Mouse (Mus musculus): ENCODE measurements around the gene Cmtm3. TPM values are rescaled to one million over a fixed set of nuclear protein-coding genes. Genes with fewer than 3 reads are reported as not detected.

The Cmtm3 gene
- total and polyA plus RNA-seq, 2 experiments = 6.3 to 24.6 TPM

GRCm38 (mm10) chr8:104380961-104381411, 41.8 kb downstream of the Cmtm3 start:
- TF ChIP-seq CTCF (IDR thresholded peaks at IDR 0.05; ENCODE audit: low read depth, low read length) (no peak), POLR2A (IDR thresholded peaks at IDR 0.05; ENCODE audit: extremely low read depth, insufficient read depth, low read length) (no peak)
- Histone ChIP-seq H3K79me2 (ENCODE audit: control insufficient read depth, insufficient read depth, low read length) (peaks cover 46% of the 10 kb centered on the region), H3K9ac (ENCODE audit: low read depth, low read length) (no peak overlapping the region), H3K4me1 (ENCODE audit: control insufficient read depth, insufficient read depth, low read length) (peaks cover 18% of the 10 kb centered on the region), H3K27me3 (ENCODE audit: control insufficient read depth, insufficient read depth, low read length) (no peaks in the 10 kb centered on the region), H3K27ac (replicated peaks; ENCODE audit: insufficient read depth, low read depth, low read length) (no peak overlapping the region), H3K36me3 (ENCODE audit: control insufficient read depth, insufficient read depth, low read length) (no peaks in the 10 kb centered on the region), H3K4me3 (ENCODE audit: insufficient read depth, low read depth, low read length) (no peak overlapping the region)
- WGBS = 88% methylated on average over 5 of the region's 5 CpGs
- no peak for DNase-seq (ENCODE audit: extremely low read depth, low read depth, low spot score)

- peak overlapping the region; percentile 97 for H3K27ac ChIP-seq (replicated peaks; ENCODE audit: insufficient read depth, low read depth, low read length)
- no peak overlapping the region for H3K4me3 ChIP-seq (ENCODE audit: insufficient read depth, low read depth, low read length)
- 0 out of 2 replicates have a peak overlapping the region, but pooled peaks have one; percentile 11 for H3K9ac ChIP-seq (ENCODE audit: low read depth, low read length)
- TF ChIP-seq POLR2A (IDR thresholded peaks at IDR 0.05; ENCODE audit: extremely low read depth, insufficient read depth, low read length) = no peak
- no peak for TF ChIP-seq CTCF (IDR thresholded peaks at IDR 0.05; ENCODE audit: low read depth, low read length)
- H3K4me1 ChIP-seq (ENCODE audit: control insufficient read depth, insufficient read depth, low read length) = peaks cover 26% of the 10 kb centered on the region
- no peaks in the 10 kb centered on the region for H3K27me3 ChIP-seq (ENCODE audit: control insufficient read depth, insufficient read depth, low read length)
- no peak for DNase-seq (ENCODE audit: extremely low read depth, low read depth, low spot score)
- 50% methylated on average over 2 of the region's 2 CpGs for WGBS
- H3K79me2 ChIP-seq (ENCODE audit: control insufficient read depth, insufficient read depth, low read length) = peaks cover 54% of the 10 kb centered on the region
- no peaks in the 10 kb centered on the region for H3K36me3 ChIP-seq (ENCODE audit: control insufficient read depth, insufficient read depth, low read length)
Observed at GRCm38 (mm10) chr8:104383296-104383695, 44.1 kb downstream of the Cmtm3 start.

GRCm38 (mm10) chr8:104383977-104384376, 44.8 kb downstream of the Cmtm3 start:
- WGBS = 19% methylated on average over 3 of the region's 3 CpGs

GRCm38 (mm10) chr8:104386693-104387092, 47.5 kb downstream of the Cmtm3 start:
- WGBS = 84% methylated on average over 4 of the region's 4 CpGs

More at GRCm38 (mm10) chr8:104383977-104384376, 44.8 kb downstream of the Cmtm3 start:
- DNase-seq (ENCODE audit: extremely low read depth, low read depth, low spot score) = peak; percentile 96
- Histone ChIP-seq H3K27me3 (ENCODE audit: control insufficient read depth, insufficient read depth, low read length) (no peaks in the 10 kb centered on the region), H3K36me3 (ENCODE audit: control insufficient read depth, insufficient read depth, low read length) (no peaks in the 10 kb centered on the region), H3K79me2 (ENCODE audit: control insufficient read depth, insufficient read depth, low read length) (peaks cover 49% of the 10 kb centered on the region), H3K4me1 (ENCODE audit: control insufficient read depth, insufficient read depth, low read length) (peaks cover 26% of the 10 kb centered on the region), H3K27ac (replicated peaks; ENCODE audit: insufficient read depth, low read depth, low read length) (peak overlapping the region; percentile 97), H3K9ac (ENCODE audit: low read depth, low read length) (peak overlapping the region; percentile 52), H3K4me3 (ENCODE audit: insufficient read depth, low read depth, low read length) (no peak overlapping the region)
- TF ChIP-seq POLR2A (IDR thresholded peaks at IDR 0.05; ENCODE audit: extremely low read depth, insufficient read depth, low read length) (no peak), CTCF (IDR thresholded peaks at IDR 0.05; ENCODE audit: low read depth, low read length) (no peak)

GRCm38 (mm10) chr8:104387501-104387900, 48.3 kb downstream of the Cmtm3 start:
- no peak for TF ChIP-seq POLR2A (IDR thresholded peaks at IDR 0.05; ENCODE audit: extremely low read depth, insufficient read depth, low read length)
- no peak for TF ChIP-seq CTCF (IDR thresholded peaks at IDR 0.05; ENCODE audit: low read depth, low read length)
- H3K79me2 ChIP-seq (ENCODE audit: control insufficient read depth, insufficient read depth, low read length) = peaks cover 42% of the 10 kb centered on the region
- H3K9ac ChIP-seq (ENCODE audit: low read depth, low read length) = no peak overlapping the region
- H3K27me3 ChIP-seq (ENCODE audit: control insufficient read depth, insufficient read depth, low read length) = no peaks in the 10 kb centered on the region
- DNase-seq (ENCODE audit: extremely low read depth, low read depth, low spot score) = no peak
- H3K4me1 ChIP-seq (ENCODE audit: control insufficient read depth, insufficient read depth, low read length) = peaks cover 28% of the 10 kb centered on the region
- no peak overlapping the region for H3K4me3 ChIP-seq (ENCODE audit: insufficient read depth, low read depth, low read length)
- 0 out of 2 replicates have a peak overlapping the region, but pooled peaks have one; percentile 26 for H3K27ac ChIP-seq (replicated peaks; ENCODE audit: insufficient read depth, low read depth, low read length)
- H3K36me3 ChIP-seq (ENCODE audit: control insufficient read depth, insufficient read depth, low read length) = no peaks in the 10 kb centered on the region
- WGBS = 53% methylated on average over 7 of the region's 7 CpGs

More at GRCm38 (mm10) chr8:104386693-104387092, 47.5 kb downstream of the Cmtm3 start:
- Histone ChIP-seq H3K36me3 (ENCODE audit: control insufficient read depth, insufficient read depth, low read length) (no peaks in the 10 kb centered on the region), H3K79me2 (ENCODE audit: control insufficient read depth, insufficient read depth, low read length) (peaks cover 36% of the 10 kb centered on the region), H3K4me1 (ENCODE audit: control insufficient read depth, insufficient read depth, low read length) (peaks cover 28% of the 10 kb centered on the region), H3K4me3 (ENCODE audit: insufficient read depth, low read depth, low read length) (no peak overlapping the region), H3K9ac (ENCODE audit: low read depth, low read length) (no peak overlapping the region), H3K27ac (replicated peaks; ENCODE audit: insufficient read depth, low read depth, low read length) (no peak overlapping the region), H3K27me3 (ENCODE audit: control insufficient read depth, insufficient read depth, low read length) (no peaks in the 10 kb centered on the region)
- TF ChIP-seq CTCF (IDR thresholded peaks at IDR 0.05; ENCODE audit: low read depth, low read length) = no peak
- TF ChIP-seq POLR2A (IDR thresholded peaks at IDR 0.05; ENCODE audit: extremely low read depth, insufficient read depth, low read length) = no peak
- DNase-seq (ENCODE audit: extremely low read depth, low read depth, low spot score) = no peak

- peak; percentile 98 for DNase-seq (ENCODE audit: extremely low read depth, low read depth, low spot score)
- no peak overlapping the region for H3K9ac ChIP-seq (ENCODE audit: low read depth, low read length)
- peaks cover 41% of the 10 kb centered on the region for H3K79me2 ChIP-seq (ENCODE audit: control insufficient read depth, insufficient read depth, low read length)
- no peak for TF ChIP-seq CTCF (IDR thresholded peaks at IDR 0.05; ENCODE audit: low read depth, low read length)
- TF ChIP-seq POLR2A (IDR thresholded peaks at IDR 0.05; ENCODE audit: extremely low read depth, insufficient read depth, low read length) = no peak
- no peaks in the 10 kb centered on the region for H3K36me3 ChIP-seq (ENCODE audit: control insufficient read depth, insufficient read depth, low read length)
- H3K27ac ChIP-seq (replicated peaks; ENCODE audit: insufficient read depth, low read depth, low read length) = 0 out of 2 replicates have a peak overlapping the region, but pooled peaks have one; percentile 49
- no peak overlapping the region for H3K4me3 ChIP-seq (ENCODE audit: insufficient read depth, low read depth, low read length)
- H3K4me1 ChIP-seq (ENCODE audit: control insufficient read depth, insufficient read depth, low read length) = peaks cover 25% of the 10 kb centered on the region
- 32% methylated on average over 2 of the region's 2 CpGs for WGBS
- no peaks in the 10 kb centered on the region for H3K27me3 ChIP-seq (ENCODE audit: control insufficient read depth, insufficient read depth, low read length)
Observed at GRCm38 (mm10) chr8:104387980-104388379, 48.8 kb downstream of the Cmtm3 start.
